Mouse (Mus musculus) hindbrain, embryonic 16.5 days (tissue): ENCODE results near the gene Ccdc58. TPM values are rescaled to one million over a fixed set of nuclear protein-coding genes. Genes with fewer than 3 reads are reported as not detected.

Experiments
- ATAC-seq: fragments of 200-750 bp; cut with Nextera tagmentation; 2 replicates; pipeline ENCODE4 v1.8.0; 2017; ENCODE audit warnings: moderate TSS enrichment, moderate library complexity
- H3K27ac ChIP-seq: fragments of 300-500 bp; sonication (generic); 2 replicates; pipeline ENCODE4 v1.5.1; 2014; ENCODE audit warnings: low read depth, mild to moderate bottlenecking, control low read depth, low read length, moderate library complexity
- H3K27me3 ChIP-seq: fragments of 300-500 bp; sonication (generic); replicated peaks from 2 replicates; pipeline ENCODE4 v1.6.1; 2014; ENCODE audit warnings: low read length; ENCODE audit not compliant: control insufficient read depth, insufficient read depth
- H3K36me3 ChIP-seq: fragments of 300-500 bp; sonication (generic); 2 replicates; pipeline ENCODE4 v1.6.1; 2014; ENCODE audit warnings: mild to moderate bottlenecking, low read length, moderate library complexity, mixed read lengths; ENCODE audit not compliant: control insufficient read depth, insufficient read depth
- H3K4me1 ChIP-seq: fragments of 300-500 bp; sonication (generic); 2 replicates; pipeline ENCODE4 v1.6.1; 2014; ENCODE audit warnings: low read depth, low read length; ENCODE audit not compliant: control insufficient read depth, insufficient read depth
- H3K4me2 ChIP-seq: fragments of 300-500 bp; sonication (generic); 2 replicates; pipeline ENCODE4 v1.6.1; 2014; ENCODE audit warnings: mild to moderate bottlenecking, low read length, control low read depth, moderate library complexity
- H3K4me3 ChIP-seq: fragments of 300-500 bp; sonication (generic); 2 replicates; pipeline ENCODE4 v1.5.1; 2014; ENCODE audit warnings: mild to moderate bottlenecking, low read length, control low read depth, moderate library complexity
- H3K9ac ChIP-seq: fragments of 300-500 bp; sonication (generic); 2 replicates; pipeline ENCODE4 v1.6.1; 2014; ENCODE audit warnings: low read depth, mild to moderate bottlenecking, control low read depth, low read length, moderate library complexity
- H3K9me3 ChIP-seq: fragments of 300-500 bp; sonication (generic); 2 replicates; pipeline ENCODE4 v1.6.1; 2014; ENCODE audit warnings: mild to moderate bottlenecking, low read length, moderate library complexity; ENCODE audit not compliant: control insufficient read depth
- WGBS: fragments of 180-500 bp; shearing (Covaris S2); extraction: QIAGEN DNeasy Blood & Tissue Kit; methylation state at CpG from one replicate; pipeline ENCODE4 v1.1.7; 2014; 5-methylcytosine and 5-hydroxymethylcytosine counted together
- polyA plus RNA-seq: library from polyadenylated mRNA; unstranded; fragments of >200 nt; fragmentation: Nextera tagmentation; extraction: Ambion mirVana; gene quantifications from 2 replicates; pipeline ENCODE4 v1.2.1, GENCODE M21; 2015

Gene Ccdc58
- polyA plus RNA-seq, 1 experiment from 2014 or later: 29.1 TPM

GRCm38 (mm10) chr16:36138201-36138600 lies 66.7 kb downstream of the Ccdc58 start:
- Histone ChIP-seq H3K36me3 (no peaks in the 10 kb centered on the region), H3K4me2 (no peak overlapping the region), H3K4me3 (no peak overlapping the region), H3K9ac (no peak overlapping the region), H3K4me1 (no peaks in the 10 kb centered on the region), H3K27ac (no peak overlapping the region), H3K9me3 (no peaks in the 10 kb centered on the region), H3K27me3 (no peaks in the 10 kb centered on the region)
- 87% methylated on average over 2 of the region's 2 CpGs for WGBS
- no peak for ATAC-seq

Other genes with a start within 250 kb of the Ccdc58 start
- gene Parp14, start 200.1 kb upstream of the Ccdc58 start, polyA plus RNA-seq: 0.34 and 0.53 TPM in 2 replicates
- gene Parp9, start 133.2 kb upstream of the Ccdc58 start, polyA plus RNA-seq: 1.8 and 2.2 TPM in 2 replicates
- gene Dtx3l, start 132.5 kb upstream of the Ccdc58 start, polyA plus RNA-seq: 1.4 and 1.5 TPM in 2 replicates
- gene Kpna1, start 92.9 kb upstream of the Ccdc58 start, polyA plus RNA-seq: 64.3 and 80.6 TPM in 2 replicates
- gene Wdr5b, start 30.5 kb upstream of the Ccdc58 start, polyA plus RNA-seq: 10.2 and 11.9 TPM in 2 replicates
- 136 and 144 TPM in 2 replicates for gene Fam162a, start 91 bp upstream of the Ccdc58 start, polyA plus RNA-seq
- not detected in 2 replicates for gene Csta1, start 59.6 kb downstream of the Ccdc58 start, polyA plus RNA-seq
- not detected in 2 replicates for gene Stfa2l1, start 85.1 kb downstream of the Ccdc58 start, polyA plus RNA-seq
- 0.98 TPM in 1 of 2 replicates, not detected in the other for gene Gm5483, start 112.5 kb downstream of the Ccdc58 start, polyA plus RNA-seq
- not detected in 2 replicates for gene Gm5416, start 138.7 kb downstream of the Ccdc58 start, polyA plus RNA-seq
- gene 2010005H15Rik, start 149.8 kb downstream of the Ccdc58 start, polyA plus RNA-seq: 0.56 TPM in 1 of 2 replicates, not detected in the other
- gene Stfa1, start 205.3 kb downstream of the Ccdc58 start, polyA plus RNA-seq: 1.2 and 1.3 TPM in 2 replicates